Mouse (Mus musculus) myocyte (in vitro differentiated cells): Measurements from ENCODE around the gene Slc33a1. TPM values are rescaled to one million over a fixed set of nuclear protein-coding genes. Genes with fewer than 3 reads are reported as not detected.
A peak's percentile ranks its signal among the peaks of the same experiment; 100 is the strongest.

Source experiments
- H3K27me3 ChIP-seq: one replicate; pipeline ENCODE4 v1.6.1; 2011; ENCODE audit not compliant: control insufficient read depth, insufficient read depth, insufficient read length
- H3K36me3 ChIP-seq: one replicate; pipeline ENCODE4 v1.6.1; 2011; ENCODE audit not compliant: control insufficient read depth, insufficient read depth
- H3K4me2 ChIP-seq: one replicate; pipeline ENCODE4 v1.6.1; 2011; ENCODE audit warnings: low read depth, control low read depth
- H3K4me3 ChIP-seq: one replicate; pipeline ENCODE4 v1.5.1; 2011; ENCODE audit warnings: mild to moderate bottlenecking, control low read depth, moderate library complexity
- H3K79me2 ChIP-seq: one replicate; pipeline ENCODE4 v1.6.1; 2011; ENCODE audit not compliant: control insufficient read depth, insufficient read depth
- H3ac ChIP-seq: one replicate; pipeline ENCODE4 v1.6.1; 2011; ENCODE audit not compliant: control insufficient read depth, insufficient read length
- CEBPB ChIP-seq: IDR thresholded peaks from 2 replicates; pipeline ENCODE4 v1.6.1; 2011; ENCODE audit warnings: mild to moderate bottlenecking, moderate library complexity; ENCODE audit not compliant: poor library complexity, insufficient read depth, severe bottlenecking
- E2F4 ChIP-seq: IDR thresholded peaks from one replicate; pipeline ENCODE4 v1.6.1; 2011; ENCODE audit warnings: mild to moderate bottlenecking, control low read depth, moderate library complexity; ENCODE audit not compliant: insufficient read depth
- MAX ChIP-seq: IDR thresholded peaks from one replicate; pipeline ENCODE4 v1.6.1; 2011; ENCODE audit warnings: low read depth, mild to moderate bottlenecking, control low read depth
- MYOD1 ChIP-seq, 3 experiments: IDR thresholded peaks; one replicate each; pipeline ENCODE4 v1.6.1; 2011; ENCODE audit warnings: control low read depth in 2 of 3, low read depth in 2 of 3, mild to moderate bottlenecking in 2 of 3, moderate library complexity in 1 of 3; ENCODE audit not compliant: insufficient read length in 2 of 3, control insufficient read depth in 1 of 3
- MYOG ChIP-seq, 3 experiments: IDR thresholded peaks; one replicate each; pipeline ENCODE4 v1.6.1; 2011; ENCODE audit warnings: control low read depth in 2 of 3, low read depth in 2 of 3, mild to moderate bottlenecking in 2 of 3; ENCODE audit not compliant: insufficient read length in 2 of 3, control insufficient read depth in 1 of 3, insufficient read depth in 1 of 3
- POLR2A ChIP-seq: IDR thresholded peaks from one replicate; pipeline ENCODE4 v1.6.1; 2011; ENCODE audit warnings: low read depth, mild to moderate bottlenecking, control low read depth, moderate library complexity; ENCODE audit not compliant: insufficient read length
- POLR2AphosphoS2 ChIP-seq: IDR thresholded peaks from one replicate; pipeline ENCODE4 v1.6.1; 2011; ENCODE audit warnings: low read depth, control low read depth; ENCODE audit not compliant: insufficient read length
- REST ChIP-seq: IDR thresholded peaks from one replicate; pipeline ENCODE4 v1.6.1; 2011; ENCODE audit warnings: mild to moderate bottlenecking, control low read depth, moderate library complexity; ENCODE audit not compliant: insufficient read depth, insufficient read length
- SRF ChIP-seq: IDR thresholded peaks from one replicate; pipeline ENCODE4 v1.6.1; 2011; ENCODE audit warnings: low read depth; ENCODE audit not compliant: control insufficient read depth, insufficient read length
- TCF12 ChIP-seq: IDR thresholded peaks from one replicate; pipeline ENCODE4 v1.6.1; 2011; ENCODE audit warnings: mild to moderate bottlenecking, control low read depth; ENCODE audit not compliant: poor library complexity, insufficient read depth, severe bottlenecking
- TCF3 ChIP-seq: IDR thresholded peaks from one replicate; pipeline ENCODE4 v1.6.1; 2011; ENCODE audit warnings: low read depth, control low read depth; ENCODE audit not compliant: insufficient read length
- USF1 ChIP-seq: IDR thresholded peaks from one replicate; pipeline ENCODE4 v1.6.1; 2011; ENCODE audit warnings: low read depth, mild to moderate bottlenecking, control low read depth, moderate library complexity
- polyA plus RNA-seq: library from polyadenylated mRNA; unstranded; fragments of >200 nt; fragmentation: generic; extraction: Trizol; gene quantifications from one replicate; pipeline ENCODE4 v1.2.1, GENCODE M21; 2012; ENCODE audit warnings: missing spikeins

The Slc33a1 gene
- polyA plus RNA-seq, 1 experiment = 8.4 TPM

DNA sequence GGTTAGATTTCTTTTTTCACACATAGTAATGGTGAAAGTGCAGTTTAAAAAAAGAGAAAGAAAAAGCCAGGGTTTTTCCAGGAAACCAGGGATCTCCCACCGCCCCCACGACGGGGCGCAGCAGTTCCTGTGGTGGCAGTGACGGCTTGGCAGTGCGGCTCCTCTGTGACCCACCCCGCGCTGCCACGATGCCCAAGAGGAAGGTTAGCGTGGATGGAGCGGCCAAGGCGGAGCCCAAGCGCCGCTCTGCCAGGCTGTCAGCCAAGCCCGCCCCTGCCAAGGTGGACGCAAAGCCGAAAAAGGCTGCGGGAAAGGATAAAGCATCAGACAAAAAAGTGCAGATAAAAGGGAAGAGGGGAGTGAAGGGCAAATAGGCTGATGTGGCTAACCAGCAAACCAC lies 59.3 kb downstream of the Slc33a1 start:
- no peak for TF ChIP-seq POLR2A
- Histone ChIP-seq H3K27me3 (peaks cover 2% of the 10 kb centered on the region), H3K4me2 (no peak overlapping the region), H3ac (no peak overlapping the region), H3K36me3 (no peaks in the 10 kb centered on the region), H3K4me3 (no peak overlapping the region), H3K79me2 (no peaks in the 10 kb centered on the region)

DNA sequence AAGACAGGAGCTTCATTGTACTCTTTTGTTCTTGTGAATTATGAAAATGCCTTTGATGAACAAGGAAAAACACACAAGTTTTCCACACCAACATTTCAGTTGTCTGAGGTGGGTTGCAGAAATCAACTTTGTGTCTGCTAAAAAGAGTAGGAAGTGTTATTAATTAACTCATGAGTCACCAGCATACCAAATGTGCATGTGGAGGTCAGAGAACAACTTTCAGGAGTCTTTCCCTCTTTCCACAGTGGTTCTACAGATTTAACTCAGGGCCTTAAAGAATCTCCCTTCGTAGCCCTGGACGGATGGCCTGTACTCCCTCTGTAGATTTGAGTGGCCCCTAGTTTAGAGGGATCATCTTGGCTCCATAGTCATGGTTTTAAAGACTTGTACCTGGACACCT lies 60.4 kb downstream of the Slc33a1 start:
- peaks cover 4% of the 10 kb centered on the region for H3K27me3 ChIP-seq
- no peak overlapping the region for H3K4me2 ChIP-seq
- no peak overlapping the region for H3K4me3 ChIP-seq
- no peaks in the 10 kb centered on the region for H3K36me3 ChIP-seq
- TF ChIP-seq SRF (no peak), MYOG (IDR thresholded peaks at IDR 0.05; ENCODE audit: control insufficient read depth in 1 of 3, insufficient read depth in 1 of 3, insufficient read length in 2 of 3, low read depth in 2 of 3) (no peak), E2F4 (no peak), USF1 (no peak), POLR2AphosphoS2 (no peak), MYOD1 (IDR thresholded peaks at IDR 0.05; ENCODE audit: control insufficient read depth in 1 of 3, insufficient read length in 2 of 3, low read depth in 2 of 3) (no peak)
- no peak overlapping the region for H3ac ChIP-seq
- H3K79me2 ChIP-seq = no peaks in the 10 kb centered on the region

DNA sequence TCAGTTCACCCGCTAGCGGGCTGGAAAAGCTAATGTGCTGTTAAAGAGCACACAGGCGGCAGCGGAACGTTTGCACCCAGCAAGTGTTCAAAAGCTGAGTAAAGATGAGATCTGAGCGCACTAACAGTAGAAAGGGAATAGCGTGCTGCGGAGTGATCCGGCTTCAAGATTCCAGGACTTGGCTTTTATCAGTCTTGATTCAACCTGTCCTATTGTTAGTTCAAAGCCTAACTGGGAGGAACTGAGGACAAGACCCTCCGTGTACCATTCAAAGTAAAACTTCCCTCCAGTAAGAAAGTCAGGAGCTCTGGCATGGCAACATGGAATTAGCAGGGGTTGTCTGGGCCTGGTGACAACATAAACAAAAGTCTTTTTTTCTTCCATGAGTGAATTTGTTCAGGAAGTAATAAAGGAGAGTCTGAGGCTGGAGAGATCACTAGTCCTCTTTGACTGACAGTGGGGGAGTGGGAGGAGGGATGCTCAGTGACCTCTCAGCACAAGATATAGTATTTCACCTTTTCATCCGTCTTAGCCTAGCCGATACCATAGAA lies 64.5 kb downstream of the Slc33a1 start:
- no peaks in the 10 kb centered on the region for H3K79me2 ChIP-seq
- no peaks in the 10 kb centered on the region for H3K36me3 ChIP-seq
- H3ac ChIP-seq = no peak overlapping the region
- peaks cover 12% of the 10 kb centered on the region for H3K27me3 ChIP-seq
- TF ChIP-seq TCF12 (no peak), MAX (no peak), MYOG (IDR thresholded peaks at IDR 0.05; ENCODE audit: control insufficient read depth in 1 of 3, insufficient read depth in 1 of 3, insufficient read length in 2 of 3, low read depth in 2 of 3) (no peak), USF1 (no peak), E2F4 (no peak), SRF (no peak), MYOD1 (IDR thresholded peaks at IDR 0.05; ENCODE audit: control insufficient read depth in 1 of 3, insufficient read length in 2 of 3, low read depth in 2 of 3) (no peak)
- H3K4me3 ChIP-seq = no peak overlapping the region
- H3K4me2 ChIP-seq = no peak overlapping the region

DNA sequence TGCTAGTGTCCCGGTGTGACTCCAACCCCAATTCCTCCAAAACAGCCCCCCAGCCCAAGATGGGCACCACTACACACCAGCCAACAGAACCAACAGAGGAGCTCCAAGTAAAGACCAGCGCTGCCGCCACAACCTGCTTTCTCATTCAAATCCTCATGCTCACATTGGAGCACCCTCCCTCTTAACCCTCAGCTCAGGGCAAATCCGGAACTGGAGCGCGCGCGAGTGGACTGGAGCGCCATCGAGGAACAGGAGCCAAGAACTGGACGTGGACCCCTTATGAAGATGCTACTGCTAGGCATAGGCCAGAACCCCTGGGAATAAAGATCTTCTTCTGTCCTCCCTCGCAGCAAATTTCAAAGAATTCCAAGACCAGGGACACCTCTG lies 65.3 kb downstream of the Slc33a1 start, which contains the start of gene Plch1:
TSS of gene Plch1 (minus strand) at position 164 of the 387 bp plus-strand sequence.
- H3K27me3 ChIP-seq = peaks cover 12% of the 10 kb centered on the region
- no peaks in the 10 kb centered on the region for H3K36me3 ChIP-seq
- H3K4me2 ChIP-seq = peak within 1 kb of the TSS; percentile 66
- no peaks in the 10 kb centered on the region for H3K79me2 ChIP-seq
- H3ac ChIP-seq = no peak within 1 kb of the TSS
- H3K4me3 ChIP-seq = no peak within 1 kb of the TSS
- TF ChIP-seq SRF (no peak), TCF3 (no peak), MYOG (IDR thresholded peaks at IDR 0.05; ENCODE audit: control insufficient read depth in 1 of 3, insufficient read depth in 1 of 3, insufficient read length in 2 of 3, low read depth in 2 of 3) (no peak), POLR2AphosphoS2 (no peak), E2F4 (no peak), MYOD1 (IDR thresholded peaks at IDR 0.05; ENCODE audit: control insufficient read depth in 1 of 3, insufficient read length in 2 of 3, low read depth in 2 of 3) (no peak), REST (no peak), TCF12 (no peak), USF1 (no peak), MAX (no peak), POLR2A (no peak), CEBPB (no peak)

DNA sequence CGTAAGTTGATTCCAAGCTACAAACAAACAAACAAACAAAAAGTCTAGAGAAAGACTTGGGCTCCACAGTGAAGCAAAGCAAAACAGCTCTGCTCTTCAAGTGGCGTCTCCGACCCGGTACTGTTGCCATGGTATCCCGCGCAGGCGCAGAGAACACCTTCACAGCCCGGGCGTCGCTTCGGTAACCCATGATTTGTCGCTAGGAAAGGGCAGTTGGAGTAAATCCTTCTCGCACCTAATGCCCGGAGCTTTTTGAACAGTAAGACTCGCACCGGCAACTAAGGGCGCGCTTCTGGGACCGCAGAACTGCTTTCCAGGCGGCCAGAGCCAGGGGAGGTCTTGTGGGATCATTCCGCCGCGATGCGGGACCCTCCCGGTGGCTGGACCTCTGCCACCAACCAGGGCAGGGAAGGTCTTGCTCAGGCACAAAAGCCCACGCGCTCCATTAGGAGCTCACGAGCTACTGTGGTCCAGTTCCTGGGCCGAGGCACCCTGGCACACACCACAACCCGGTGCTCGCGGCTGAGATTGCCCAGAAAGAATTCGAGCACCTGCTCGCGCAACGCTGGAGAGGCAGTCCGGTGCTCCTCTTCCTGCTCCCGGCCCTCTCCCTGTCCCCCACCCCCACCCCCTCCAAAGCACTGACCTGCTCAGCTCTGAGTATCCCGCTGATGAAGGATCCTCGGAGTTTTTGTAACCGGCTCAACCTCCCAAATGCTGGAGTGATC lies 65.8 kb downstream of the Slc33a1 start:
- Histone ChIP-seq H3K79me2 (no peaks in the 10 kb centered on the region), H3K36me3 (no peaks in the 10 kb centered on the region), H3K4me3 (no peak overlapping the region), H3ac (no peak overlapping the region), H3K27me3 (peaks cover 12% of the 10 kb centered on the region), H3K4me2 (peak overlapping the region; percentile 66)
- no peak for TF ChIP-seq MYOD1 (IDR thresholded peaks at IDR 0.05; ENCODE audit: control insufficient read depth in 1 of 3, insufficient read length in 2 of 3, low read depth in 2 of 3)
- no peak for TF ChIP-seq SRF
- no peak for TF ChIP-seq TCF12
- no peak for TF ChIP-seq MYOG (IDR thresholded peaks at IDR 0.05; ENCODE audit: control insufficient read depth in 1 of 3, insufficient read depth in 1 of 3, insufficient read length in 2 of 3, low read depth in 2 of 3)
- no peak for TF ChIP-seq TCF3
- no peak for TF ChIP-seq POLR2AphosphoS2
- TF ChIP-seq POLR2A = no peak
- TF ChIP-seq CEBPB = no peak
- no peak for TF ChIP-seq USF1
- no peak for TF ChIP-seq E2F4
- no peak for TF ChIP-seq REST
- no peak for TF ChIP-seq MAX
